Mouse (Mus musculus) ovary, postnatal 14 days (tissue): ENCODE results near the gene Amtn.
"Not testable (repeated sequence)": the region's sequence is repeated elsewhere in the genome, so short reads cannot be mapped to it uniquely, and the experiment has no call there.

ENCODE experiments used
- DNase-seq: peaks from one replicate; pipeline ENCODE4 v3.0.0; 2022; ENCODE audit warnings: low spot score

The Amtn gene

DNA sequence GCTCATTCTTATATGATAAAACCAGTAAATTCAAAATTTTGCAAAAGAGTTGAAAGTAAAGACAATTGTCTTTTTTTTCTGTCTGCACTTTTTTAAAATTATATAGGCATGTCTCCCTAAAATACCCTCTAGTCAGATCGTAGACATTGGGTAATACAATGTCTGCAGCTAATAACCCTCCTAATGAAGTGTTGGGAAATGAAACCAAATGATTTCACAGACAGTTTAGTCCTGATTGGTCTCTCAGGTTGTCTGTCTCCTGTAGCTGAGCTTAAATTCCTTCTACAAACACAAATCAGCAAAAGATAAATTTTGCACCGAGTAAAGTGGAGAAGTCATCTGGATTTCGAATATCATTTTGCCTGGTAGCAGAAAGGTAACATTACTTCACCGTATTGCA is at the start of gene Amtn:
Gene Amtn (plus strand): TSS at position 301 of the 400 bp plus-strand sequence.
- DNase-seq: no peak

DNA sequence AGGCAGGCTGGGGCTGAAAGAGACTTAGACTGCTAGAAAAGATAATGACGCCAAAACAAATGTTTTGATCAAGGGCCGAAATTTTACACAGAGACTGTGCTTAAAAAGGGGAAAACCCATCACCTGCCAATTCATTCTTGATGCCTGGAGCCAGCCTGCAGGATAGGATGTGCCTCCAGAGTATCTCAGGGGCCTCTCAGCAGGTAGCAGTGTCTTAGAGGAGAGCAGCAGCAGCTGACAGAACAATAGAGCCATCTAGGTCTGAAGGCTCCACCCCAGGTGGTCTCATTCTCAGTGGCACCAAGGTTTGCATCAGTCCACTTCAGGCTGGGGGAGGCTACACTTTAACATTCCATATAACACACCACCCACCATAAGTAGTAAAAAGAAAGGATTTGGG is 27.4 kb upstream of the Amtn start:
- not testable (repeated sequence) for DNase-seq

DNA sequence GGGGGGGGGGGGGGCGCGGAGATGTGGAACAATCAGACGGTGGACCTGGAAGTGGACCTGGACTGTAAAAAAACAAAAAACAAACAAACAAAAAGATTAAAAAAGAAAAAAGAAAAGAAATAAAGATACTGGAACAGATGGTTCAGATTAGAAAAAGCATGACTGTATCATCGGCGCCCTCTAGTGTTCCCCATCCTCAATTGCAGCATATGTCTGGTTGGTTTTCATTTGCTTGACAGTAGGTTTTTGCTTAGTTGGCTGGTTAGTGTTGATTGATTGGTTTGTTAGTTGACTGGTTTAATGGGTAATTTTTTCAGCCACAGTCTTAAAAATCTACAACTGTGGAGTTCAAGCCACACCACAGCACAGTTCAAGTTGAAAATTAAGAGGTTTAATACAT is 11.1 kb upstream of the Amtn start:
- peak; percentile 6 for DNase-seq

DNA sequence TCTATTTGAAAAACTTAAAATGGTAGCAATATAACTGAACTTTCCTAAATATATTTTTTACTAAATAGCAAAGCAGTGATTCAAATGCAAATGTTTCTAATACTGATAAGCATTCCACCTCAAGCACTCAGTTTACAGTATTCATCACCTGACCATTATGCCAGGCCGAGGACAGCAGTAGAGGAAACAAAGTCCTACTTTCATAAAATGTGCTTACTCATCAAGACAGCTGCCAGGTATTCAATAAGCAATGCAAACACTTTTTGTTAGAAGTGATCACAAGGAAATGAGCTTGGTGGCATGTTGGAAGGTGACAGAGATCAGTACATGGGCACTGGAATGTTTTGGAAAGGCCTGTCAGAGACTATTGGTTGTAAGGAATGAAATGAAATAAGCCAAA is 9.0 kb upstream of the Amtn start:
- no peak for DNase-seq

DNA sequence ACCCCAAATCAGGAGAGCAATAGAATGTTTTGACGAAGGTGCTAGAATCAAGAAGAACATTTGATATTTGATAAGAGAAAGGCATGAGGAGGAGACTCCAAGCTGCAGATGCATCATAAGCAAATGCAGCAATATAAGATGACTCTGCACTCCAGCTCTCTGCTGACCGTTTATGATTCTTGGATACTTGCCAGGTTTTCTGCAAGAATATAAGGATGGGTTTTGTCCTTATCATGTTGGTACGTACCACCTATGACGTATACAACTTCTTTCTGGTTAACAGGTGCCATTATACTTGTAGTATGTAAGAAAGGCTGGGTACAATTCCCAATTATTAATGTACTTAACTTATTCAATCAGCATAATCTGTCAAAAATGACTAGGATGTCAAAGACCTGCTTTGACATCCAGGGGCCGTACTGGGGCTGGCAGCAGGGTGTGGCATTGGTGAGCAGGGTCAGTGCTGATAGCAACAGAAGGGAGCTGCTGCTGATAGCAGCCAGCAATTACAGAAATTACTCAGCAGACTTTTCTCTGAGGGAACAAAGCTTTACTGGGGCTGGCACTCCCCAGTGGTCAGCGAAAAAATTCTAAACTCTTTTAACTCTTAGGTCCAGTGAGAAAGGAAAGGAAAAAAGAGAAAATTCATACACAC is 5.2 kb upstream of the Amtn start:
- no peak for DNase-seq

DNA sequence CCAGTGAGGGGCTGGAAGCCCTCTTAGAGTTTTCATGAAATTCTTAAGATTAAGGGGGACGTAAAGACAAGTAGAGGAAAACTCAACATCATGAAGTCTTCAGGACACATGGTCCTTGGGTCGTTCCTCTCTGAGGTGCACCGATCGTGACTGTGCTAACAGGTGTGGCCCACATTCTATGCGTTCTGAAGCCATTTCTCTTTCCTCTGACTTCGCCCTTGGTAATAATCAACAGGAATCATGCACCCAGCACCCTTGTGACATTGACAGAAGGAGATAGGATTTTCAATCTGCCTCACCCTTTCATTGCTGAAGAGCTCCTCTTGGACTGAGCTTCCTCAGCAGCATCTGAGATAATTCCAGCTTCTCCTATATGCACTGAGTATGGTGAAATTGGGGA is 3.3 kb upstream of the Amtn start:
- DNase-seq: no peak

DNA sequence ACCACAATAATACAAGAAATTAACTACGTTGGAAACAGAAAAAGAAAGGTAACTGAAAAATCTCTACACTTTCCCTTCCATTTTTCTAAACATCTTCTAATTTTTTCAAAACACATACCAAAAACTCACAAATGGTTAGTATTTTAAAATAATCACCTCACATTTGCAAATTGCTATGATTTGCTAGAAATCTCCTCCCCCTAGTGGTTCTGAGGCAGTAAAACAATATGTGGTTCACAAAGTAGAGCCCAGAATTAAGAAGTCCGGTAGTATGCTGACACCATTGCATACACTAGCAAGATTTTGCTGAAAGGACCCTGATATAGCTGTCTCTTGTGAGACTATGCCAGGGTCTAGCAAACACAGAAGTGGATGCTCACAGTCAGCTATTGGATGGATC is 16.1 kb downstream of the Amtn start:
- not testable (repeated sequence) for DNase-seq

DNA sequence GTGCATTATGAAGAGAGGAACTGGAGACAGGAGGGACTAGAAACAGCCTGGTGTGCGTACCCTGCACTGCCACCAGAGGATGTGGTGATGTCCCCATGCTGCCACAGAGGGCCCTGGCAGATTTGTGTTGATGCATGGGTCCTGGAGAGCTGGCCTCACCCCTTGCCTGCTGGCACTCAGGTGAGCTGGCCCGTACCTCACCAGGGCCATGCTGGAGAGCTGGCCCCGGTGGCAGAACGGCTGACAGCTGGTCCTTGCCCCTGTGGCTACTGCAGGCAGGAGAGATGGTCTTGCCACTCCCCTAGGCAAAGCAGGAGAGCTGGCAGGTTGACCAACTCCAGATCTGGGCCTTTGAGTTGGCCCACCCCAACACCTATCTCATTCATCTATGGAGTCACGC is 22.7 kb downstream of the Amtn start:
- no peak for DNase-seq

DNA sequence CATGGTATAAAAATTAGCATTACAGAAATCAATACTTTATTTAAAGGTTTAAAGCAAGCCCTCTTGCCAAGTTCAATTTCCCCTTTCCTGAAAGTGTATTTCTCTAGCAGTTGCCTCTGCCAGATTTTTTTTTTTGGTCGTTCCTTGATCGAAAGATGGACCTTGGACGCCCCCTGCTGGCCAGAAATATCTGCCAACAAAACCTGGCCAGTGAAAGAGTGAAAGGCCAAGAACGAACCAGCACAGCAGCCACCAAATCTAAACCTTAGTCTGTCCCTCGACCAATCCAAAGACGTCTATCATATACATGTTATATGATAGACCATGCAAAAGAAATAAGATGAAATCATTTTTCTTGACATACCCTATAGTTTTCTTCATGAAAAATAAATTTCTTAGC is 23.9 kb downstream of the Amtn start:
- peak; percentile 75 for DNase-seq

DNA sequence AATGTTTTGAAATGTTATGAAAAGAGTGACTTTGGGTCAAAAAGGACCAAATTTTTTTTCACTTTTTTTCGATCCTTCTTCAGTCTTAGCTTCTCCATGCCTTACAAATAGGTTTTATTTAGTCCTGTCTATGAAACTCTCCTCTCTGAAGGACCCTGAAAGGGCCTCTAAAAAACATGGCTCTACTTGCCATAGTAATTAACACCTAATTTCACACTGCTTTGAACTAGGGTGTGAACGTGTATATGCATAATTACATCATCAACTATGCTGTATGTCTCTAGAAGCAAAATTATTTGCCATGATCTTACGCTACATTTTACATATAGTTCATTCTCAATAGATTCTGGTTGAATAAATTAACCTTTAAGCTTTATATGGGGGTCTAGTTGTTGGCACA is 25.6 kb downstream of the Amtn start:
- no peak for DNase-seq

DNA sequence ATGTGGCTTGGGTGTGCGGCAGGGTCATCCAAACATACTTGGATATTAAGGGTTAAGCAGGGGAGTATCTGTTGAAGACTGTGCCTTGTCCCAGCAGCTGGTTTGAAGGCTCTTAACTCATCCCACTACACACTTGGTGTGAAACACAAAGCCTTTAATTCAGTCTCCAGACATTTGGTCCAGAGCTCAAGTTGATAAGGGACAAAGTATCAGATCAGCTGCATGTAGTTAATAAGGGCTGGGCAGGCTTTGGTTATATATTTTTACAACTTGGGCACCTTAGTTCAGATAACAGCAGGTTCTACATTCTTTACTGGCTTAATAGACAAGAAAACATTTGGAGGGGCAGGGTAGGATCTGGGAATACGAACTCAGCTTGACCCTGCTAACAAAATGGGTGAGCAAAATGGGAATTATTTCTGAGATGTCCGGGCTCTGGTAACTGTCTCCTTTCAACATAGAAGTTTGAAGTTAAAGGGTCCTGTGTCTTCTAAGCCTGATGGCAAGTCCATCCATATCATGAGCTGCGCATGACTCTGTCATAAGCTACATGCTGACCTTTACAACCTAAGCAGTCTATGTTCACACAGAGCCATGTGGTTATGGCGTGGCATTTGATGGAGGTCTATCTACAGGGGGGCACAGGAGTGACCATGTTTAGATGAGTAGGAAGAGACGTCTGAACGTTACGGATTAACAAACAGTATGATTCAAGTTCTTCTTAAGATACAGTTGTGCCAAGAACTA is 44.6 kb downstream of the Amtn start:
- no peak for DNase-seq

DNA sequence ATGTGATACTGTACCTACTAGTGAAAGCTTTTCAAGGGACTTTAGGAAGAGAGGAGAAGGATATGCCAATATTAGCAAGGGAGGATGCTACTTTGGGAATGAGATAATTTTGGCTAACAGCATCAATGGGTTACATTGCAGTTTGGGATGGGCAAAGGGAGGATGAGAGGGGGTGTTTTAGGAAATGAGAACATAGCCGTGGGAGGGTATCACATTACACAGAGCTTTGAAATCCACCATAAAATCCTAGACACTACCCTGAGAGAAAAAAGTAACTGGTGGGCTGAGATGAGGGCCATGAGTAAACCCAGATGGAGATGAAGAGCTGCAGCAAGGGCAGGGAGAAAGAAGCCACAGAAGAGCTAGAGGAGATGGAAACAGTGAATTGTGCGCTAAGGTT is 49.0 kb downstream of the Amtn start:
- not testable (repeated sequence) for DNase-seq

DNA sequence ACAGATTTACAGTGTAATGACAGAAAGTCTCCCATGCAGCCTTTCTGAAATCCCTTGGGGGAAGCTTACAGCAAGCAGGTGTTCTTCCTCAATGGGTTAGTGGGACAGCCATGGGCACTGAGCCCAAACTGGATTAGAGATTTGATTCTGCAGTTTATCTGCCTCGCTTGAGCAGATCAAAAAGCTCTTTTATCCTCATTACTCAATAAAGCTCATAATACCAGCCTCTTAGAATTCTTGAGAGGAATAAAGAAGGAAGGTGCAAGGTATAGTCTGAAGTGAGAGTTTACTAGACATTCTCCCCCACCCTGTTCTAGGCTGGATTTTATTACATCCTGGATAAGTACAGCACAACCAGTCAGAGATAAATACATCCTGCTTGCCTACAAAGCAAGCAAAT is 50.8 kb downstream of the Amtn start:
- DNase-seq: no peak
